Mouse (Mus musculus) hindbrain, embryonic 16.5 days (tissue): Measurements from ENCODE around the gene Ift46. TPM values are rescaled to one million over a fixed set of nuclear protein-coding genes. Genes with fewer than 3 reads are reported as not detected.
A peak's percentile ranks its signal among the peaks of the same experiment; 100 is the strongest.

ENCODE experiments used
- ATAC-seq: fragments of 200-750 bp; cut with Nextera tagmentation; 2 replicates; pipeline ENCODE4 v1.8.0; 2017; ENCODE audit warnings: moderate TSS enrichment, moderate library complexity
- H3K27ac ChIP-seq: fragments of 300-500 bp; sonication (generic); 2 replicates; pipeline ENCODE4 v1.5.1; 2014; ENCODE audit warnings: low read depth, mild to moderate bottlenecking, control low read depth, low read length, moderate library complexity
- H3K27me3 ChIP-seq: fragments of 300-500 bp; sonication (generic); replicated peaks from 2 replicates; pipeline ENCODE4 v1.6.1; 2014; ENCODE audit warnings: low read length; ENCODE audit not compliant: control insufficient read depth, insufficient read depth
- H3K36me3 ChIP-seq: fragments of 300-500 bp; sonication (generic); 2 replicates; pipeline ENCODE4 v1.6.1; 2014; ENCODE audit warnings: mild to moderate bottlenecking, low read length, moderate library complexity, mixed read lengths; ENCODE audit not compliant: control insufficient read depth, insufficient read depth
- H3K4me1 ChIP-seq: fragments of 300-500 bp; sonication (generic); 2 replicates; pipeline ENCODE4 v1.6.1; 2014; ENCODE audit warnings: low read depth, low read length; ENCODE audit not compliant: control insufficient read depth, insufficient read depth
- H3K4me2 ChIP-seq: fragments of 300-500 bp; sonication (generic); 2 replicates; pipeline ENCODE4 v1.6.1; 2014; ENCODE audit warnings: mild to moderate bottlenecking, low read length, control low read depth, moderate library complexity
- H3K4me3 ChIP-seq: fragments of 300-500 bp; sonication (generic); 2 replicates; pipeline ENCODE4 v1.5.1; 2014; ENCODE audit warnings: mild to moderate bottlenecking, low read length, control low read depth, moderate library complexity
- H3K9ac ChIP-seq: fragments of 300-500 bp; sonication (generic); 2 replicates; pipeline ENCODE4 v1.6.1; 2014; ENCODE audit warnings: low read depth, mild to moderate bottlenecking, control low read depth, low read length, moderate library complexity
- H3K9me3 ChIP-seq: fragments of 300-500 bp; sonication (generic); 2 replicates; pipeline ENCODE4 v1.6.1; 2014; ENCODE audit warnings: mild to moderate bottlenecking, low read length, moderate library complexity; ENCODE audit not compliant: control insufficient read depth
- WGBS: fragments of 180-500 bp; shearing (Covaris S2); extraction: QIAGEN DNeasy Blood & Tissue Kit; methylation state at CpG from one replicate; pipeline ENCODE4 v1.1.7; 2014; 5-methylcytosine and 5-hydroxymethylcytosine counted together
- polyA plus RNA-seq: library from polyadenylated mRNA; unstranded; fragments of >200 nt; fragmentation: Nextera tagmentation; extraction: Ambion mirVana; gene quantifications from 2 replicates; pipeline ENCODE4 v1.2.1, GENCODE M21; 2015

Gene Ift46
- polyA plus RNA-seq, 1 experiment from 2014 or later, result 152 TPM

GRCm38 (mm10) chr9:44723521-44724041 is 44.1 kb upstream of the Ift46 start:
- no peaks in the 10 kb centered on the region for H3K36me3 ChIP-seq
- H3K9me3 ChIP-seq, result no peaks in the 10 kb centered on the region
- H3K4me2 ChIP-seq, result no peak overlapping the region
- no peak overlapping the region for H3K4me3 ChIP-seq
- H3K27ac ChIP-seq, result peak overlapping the region; percentile 67
- H3K27me3 ChIP-seq, result no peaks in the 10 kb centered on the region
- no peak for ATAC-seq
- peak overlapping the region; percentile 7; the same call in 1 of the 2 replicates for H3K9ac ChIP-seq
- WGBS, result 50% methylated on average over 11 of the region's 11 CpGs
- peaks cover 60% of the 10 kb centered on the region for H3K4me1 ChIP-seq

- ATAC-seq, result peak; percentile 34; the same call in 1 of the 2 replicates
Measured at GRCm38 (mm10) chr9:44724223-44724622, 43.5 kb upstream of the Ift46 start.

GRCm38 (mm10) chr9:44724665-44725064 is 43.0 kb upstream of the Ift46 start:
- peak overlapping the region; percentile 15; the same call in 1 of the 2 replicates for H3K27ac ChIP-seq
- 38% methylated on average over 2 of the region's 2 CpGs for WGBS
- H3K36me3 ChIP-seq, result no peaks in the 10 kb centered on the region
- H3K4me2 ChIP-seq, result no peak overlapping the region
- no peak for ATAC-seq
- no peaks in the 10 kb centered on the region for H3K9me3 ChIP-seq
- no peak overlapping the region for H3K9ac ChIP-seq
- no peak overlapping the region for H3K4me3 ChIP-seq
- H3K4me1 ChIP-seq, result peaks cover 50% of the 10 kb centered on the region
- no peaks in the 10 kb centered on the region for H3K27me3 ChIP-seq

More at GRCm38 (mm10) chr9:44724223-44724622, 43.5 kb upstream of the Ift46 start:
- 32% methylated on average over 6 of the region's 6 CpGs for WGBS
- H3K27me3 ChIP-seq, result no peaks in the 10 kb centered on the region
- H3K36me3 ChIP-seq, result no peaks in the 10 kb centered on the region
- no peak overlapping the region for H3K4me2 ChIP-seq
- peak overlapping the region; percentile 67; the same call in 1 of the 2 replicates for H3K27ac ChIP-seq
- no peaks in the 10 kb centered on the region for H3K9me3 ChIP-seq
- H3K4me1 ChIP-seq, result peaks cover 54% of the 10 kb centered on the region
- H3K9ac ChIP-seq, result no peak overlapping the region
- no peak overlapping the region for H3K4me3 ChIP-seq

- H3K27me3 ChIP-seq, result no peaks in the 10 kb centered on the region
- H3K4me1 ChIP-seq, result peaks cover 39% of the 10 kb centered on the region
- ATAC-seq, result no peak
- H3K4me3 ChIP-seq, result no peak overlapping the region
- H3K9me3 ChIP-seq, result no peaks in the 10 kb centered on the region
- 39% methylated on average over 10 of the region's 10 CpGs for WGBS
- H3K9ac ChIP-seq, result peak overlapping the region; percentile 13; the same call in 1 of the 2 replicates
- no peak overlapping the region for H3K27ac ChIP-seq
- no peak overlapping the region for H3K4me2 ChIP-seq
- no peaks in the 10 kb centered on the region for H3K36me3 ChIP-seq
Measured at GRCm38 (mm10) chr9:44726431-44727146, 41.1 kb upstream of the Ift46 start.

- 0 out of 2 replicates have a peak, but pooled peaks cover under 1% of the 10 kb centered on the region for H3K27me3 ChIP-seq
- H3K4me2 ChIP-seq, result no peak overlapping the region
- no peak overlapping the region for H3K4me3 ChIP-seq
- H3K9me3 ChIP-seq, result no peaks in the 10 kb centered on the region
- peaks cover 31% of the 10 kb centered on the region for H3K4me1 ChIP-seq
- H3K9ac ChIP-seq, result no peak overlapping the region
- no peaks in the 10 kb centered on the region for H3K36me3 ChIP-seq
- no peak for ATAC-seq
- no peak overlapping the region for H3K27ac ChIP-seq
- 64% methylated on average over 5 of the region's 5 CpGs for WGBS
Measured at GRCm38 (mm10) chr9:44727441-44727840, 40.3 kb upstream of the Ift46 start.

- Histone ChIP-seq H3K9ac (no peak overlapping the region), H3K36me3 (no peaks in the 10 kb centered on the region), H3K27me3 (peaks cover 8% of the 10 kb centered on the region; the same call in 1 of the 2 replicates), H3K4me2 (peak overlapping the region; percentile 26; the same call in 1 of the 2 replicates), H3K4me1 (peaks cover 16% of the 10 kb centered on the region), H3K27ac (no peak overlapping the region), H3K4me3 (no peak overlapping the region), H3K9me3 (no peaks in the 10 kb centered on the region)
- WGBS, result 80% methylated on average over 5 of the region's 5 CpGs
- ATAC-seq, result no peak
Measured at GRCm38 (mm10) chr9:44732130-44732549, 35.6 kb upstream of the Ift46 start.

GRCm38 (mm10) chr9:44732921-44733530 is 34.7 kb upstream of the Ift46 start:
- H3K4me3 ChIP-seq, result peak overlapping the region; percentile 69
- H3K9me3 ChIP-seq, result no peaks in the 10 kb centered on the region
- WGBS, result 58% methylated on average over 12 of the region's 12 CpGs
- peak overlapping the region; percentile 100 for H3K4me2 ChIP-seq
- H3K9ac ChIP-seq, result peak overlapping the region; percentile 80
- ATAC-seq, result no peak
- peak overlapping the region; percentile 71 for H3K27ac ChIP-seq
- H3K27me3 ChIP-seq, result peaks cover 8% of the 10 kb centered on the region; the same call in 1 of the 2 replicates
- H3K36me3 ChIP-seq, result no peaks in the 10 kb centered on the region
- peaks cover 15% of the 10 kb centered on the region for H3K4me1 ChIP-seq

- peaks cover 8% of the 10 kb centered on the region; the same call in 1 of the 2 replicates for H3K27me3 ChIP-seq
- under 1% methylated on average over 73 of the region's 79 CpGs for WGBS
- peaks cover 15% of the 10 kb centered on the region for H3K4me1 ChIP-seq
- peak overlapping the region; percentile 69 for H3K4me3 ChIP-seq
- no peaks in the 10 kb centered on the region for H3K36me3 ChIP-seq
- no peaks in the 10 kb centered on the region for H3K9me3 ChIP-seq
- H3K4me2 ChIP-seq, result peak overlapping the region; percentile 100
- ATAC-seq, result peak; percentile 66
- H3K9ac ChIP-seq, result peak overlapping the region; percentile 80
- H3K27ac ChIP-seq, result peak overlapping the region; percentile 71
Measured at GRCm38 (mm10) chr9:44733671-44734523, 33.8 kb upstream of the Ift46 start.
